Mouse (Mus musculus) limb, embryonic 14.5 days (tissue): ENCODE results near the gene Ddx56. TPM values are rescaled to one million over a fixed set of nuclear protein-coding genes. Genes with fewer than 3 reads are reported as not detected.

Experiments
- ATAC-seq: fragments of 200-750 bp; cut with Nextera tagmentation; 2 replicates; pipeline ENCODE4 v1.8.0; 2017; ENCODE audit warnings: low read depth, moderate number of reproducible peaks, moderate TSS enrichment; ENCODE audit not compliant: low FRiP score
- DNase-seq: peaks from one replicate; pipeline ENCODE4 v3.0.0-alpha.2; 2015; ENCODE audit warnings: low spot score
- H3K27ac ChIP-seq: fragments of 300-500 bp; sonication (generic); replicated peaks from 2 replicates; pipeline ENCODE4 v1.5.1; 2014; ENCODE audit warnings: low read depth, mild to moderate bottlenecking, low read length, moderate library complexity, mixed read lengths
- H3K27me3 ChIP-seq: fragments of 300-500 bp; sonication (generic); 2 replicates; pipeline ENCODE4 v1.6.1; 2014; ENCODE audit warnings: low read length, mixed read lengths; ENCODE audit not compliant: control insufficient read depth, insufficient read depth
- H3K36me3 ChIP-seq: fragments of 300-500 bp; sonication (generic); 2 replicates; pipeline ENCODE4 v1.6.1; 2014; ENCODE audit warnings: mild to moderate bottlenecking, low read length, moderate library complexity, mixed read lengths; ENCODE audit not compliant: control insufficient read depth, insufficient read depth
- H3K4me1 ChIP-seq: fragments of 300-500 bp; sonication (generic); 2 replicates; pipeline ENCODE4 v1.6.1; 2014; ENCODE audit warnings: antibody characterized with exemption, low read length, mixed read lengths; ENCODE audit not compliant: control insufficient read depth, insufficient read depth
- H3K4me2 ChIP-seq: fragments of 300-500 bp; sonication (generic); replicated peaks from 2 replicates; pipeline ENCODE4 v1.6.1; 2014; ENCODE audit warnings: low read depth, mild to moderate bottlenecking, low read length, moderate library complexity; ENCODE audit not compliant: severe bottlenecking
- H3K4me3 ChIP-seq: fragments of 300-500 bp; sonication (generic); replicated peaks from 2 replicates; pipeline ENCODE4 v1.5.1; 2014; ENCODE audit warnings: low read length
- H3K9ac ChIP-seq: fragments of 300-500 bp; sonication (generic); 2 replicates; pipeline ENCODE4 v1.6.1; 2014; ENCODE audit warnings: mild to moderate bottlenecking, low read depth, low read length, moderate library complexity; ENCODE audit not compliant: severe bottlenecking
- H3K9me3 ChIP-seq: fragments of 300-500 bp; sonication (generic); 2 replicates; pipeline ENCODE4 v1.6.1; 2016; ENCODE audit warnings: low read length; ENCODE audit not compliant: control insufficient read depth
- POLR2A ChIP-seq: fragments of 200-500 bp; IDR thresholded peaks from 2 replicates; pipeline ENCODE4 v1.8.0; 2012; ENCODE audit warnings: inconsistent platforms, mild to moderate bottlenecking, moderate library complexity, borderline replicate concordance; ENCODE audit not compliant: insufficient read depth, insufficient read length; ENCODE audit errors: extremely low read depth
- WGBS: fragments of 180-500 bp; shearing (Covaris S2); extraction: QIAGEN DNeasy Blood & Tissue Kit; methylation state at CpG from one replicate; pipeline ENCODE4 v1.1.7; 2014; 5-methylcytosine and 5-hydroxymethylcytosine counted together
- polyA plus RNA-seq, 2 experiments: library from polyadenylated mRNA; depleted of rRNA in 1 of 2; stranded (reverse) in 1 of 2; unstranded in 1 of 2; fragments of >200 nt; fragmentation: Nextera tagmentation in 1 of 2; extraction: Ambion mirVana in 1 of 2; gene quantifications; 2 replicates each; pipeline versions ENCODE4 v1.2.1 to v1.2.3; 2012 to 2014

Gene Ddx56
- polyA plus RNA-seq, 2 experiments = 62.9 to 92.4 TPM

GRCm38 (mm10) chr11:6219967-6220366 lies 47.6 kb downstream of the Ddx56 start:
- H3K27me3 ChIP-seq = no peaks in the 10 kb centered on the region
- no peak for ATAC-seq

DNA sequence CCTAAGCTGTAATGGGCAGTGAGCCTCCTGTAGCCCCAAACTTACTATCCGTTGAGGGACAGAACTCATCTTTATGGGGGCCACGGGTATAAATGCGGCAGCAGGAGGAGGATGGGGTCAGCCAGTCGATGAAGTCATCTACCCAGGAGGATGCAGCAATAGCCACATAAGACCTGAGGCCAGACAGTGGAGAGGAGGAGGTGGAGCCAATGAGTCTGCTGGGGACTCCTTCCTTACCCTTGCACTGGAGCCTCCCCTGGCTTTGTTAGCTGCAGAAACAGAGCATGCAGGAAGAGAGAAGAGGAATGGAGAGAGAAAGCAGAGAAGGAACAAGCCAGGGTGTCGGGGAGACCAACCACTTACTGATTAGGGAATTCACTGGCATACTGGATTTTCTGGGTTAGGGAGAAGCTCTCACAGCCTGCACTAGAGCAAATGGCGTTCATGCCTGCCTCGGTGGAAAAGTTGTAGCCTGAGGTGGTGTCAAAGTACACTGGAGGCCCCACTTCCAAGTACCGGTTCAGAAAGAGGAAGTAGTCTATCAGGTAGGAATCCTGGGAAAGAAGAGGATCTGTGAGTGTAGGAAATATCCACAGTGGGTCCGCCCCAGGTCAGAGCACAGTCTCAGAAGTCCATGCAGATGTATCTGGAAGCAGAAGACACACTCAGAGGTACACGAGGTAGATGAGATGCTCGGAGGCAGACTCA lies 49.2 kb downstream of the Ddx56 start:
- TF ChIP-seq POLR2A = no peak
- 79% methylated on average over 11 of the region's 11 CpGs for WGBS

More at GRCm38 (mm10) chr11:6219967-6220366, 47.6 kb downstream of the Ddx56 start:
- Histone ChIP-seq H3K4me1 (no peaks in the 10 kb centered on the region), H3K9ac (no peak overlapping the region), H3K36me3 (no peaks in the 10 kb centered on the region), H3K27ac (no peak overlapping the region), H3K4me2 (no peak overlapping the region), H3K4me3 (no peak overlapping the region), H3K9me3 (no peaks in the 10 kb centered on the region)
- DNase-seq = no peak
- no peak for TF ChIP-seq POLR2A
- 79% methylated on average over 6 of the region's 6 CpGs for WGBS

GRCm38 (mm10) chr11:6216834-6217233 lies 50.7 kb downstream of the Ddx56 start:
- Histone ChIP-seq H3K4me3 (no peak overlapping the region), H3K9ac (no peak overlapping the region), H3K4me1 (no peaks in the 10 kb centered on the region), H3K36me3 (no peaks in the 10 kb centered on the region), H3K27me3 (no peaks in the 10 kb centered on the region), H3K27ac (no peak overlapping the region), H3K4me2 (no peak overlapping the region), H3K9me3 (no peaks in the 10 kb centered on the region)
- no peak for TF ChIP-seq POLR2A
- WGBS = 54% methylated on average over 3 of the region's 3 CpGs
- no peak for DNase-seq
- ATAC-seq = no peak

More for the DNA sequence above, 49.2 kb downstream of the Ddx56 start:
- H3K9ac ChIP-seq = no peak overlapping the region
- no peak for ATAC-seq
- no peaks in the 10 kb centered on the region for H3K27me3 ChIP-seq
- no peak overlapping the region for H3K27ac ChIP-seq
- no peak overlapping the region for H3K4me2 ChIP-seq
- DNase-seq = no peak
- no peaks in the 10 kb centered on the region for H3K4me1 ChIP-seq
- no peak overlapping the region for H3K4me3 ChIP-seq
- no peaks in the 10 kb centered on the region for H3K36me3 ChIP-seq
- no peaks in the 10 kb centered on the region for H3K9me3 ChIP-seq

Other genes starting within 250 kb of the Ddx56 start
- gene Camk2b, start 201.4 kb downstream of the Ddx56 start, polyA plus RNA-seq (2012; rRNA removed) = 3.1 and 3.5 TPM in 2 replicates
- gene Camk2b, start 201.4 kb downstream of the Ddx56 start, polyA plus RNA-seq (2014; fragmentation: Nextera tagmentation; extraction: Ambion mirVana) = 1.5 TPM in 2 replicates
- gene A730071L15Rik, start 67.7 kb downstream of the Ddx56 start, polyA plus RNA-seq (2012; rRNA removed) = 0.23 and 0.30 TPM in 2 replicates
- 0.48 and 0.76 TPM in 2 replicates for gene A730071L15Rik, start 67.7 kb downstream of the Ddx56 start, polyA plus RNA-seq (2014; fragmentation: Nextera tagmentation; extraction: Ambion mirVana)
- gene Nudcd3, start 67.4 kb downstream of the Ddx56 start, polyA plus RNA-seq (2012; rRNA removed) = 45.9 and 51.6 TPM in 2 replicates
- gene Nudcd3, start 67.4 kb downstream of the Ddx56 start, polyA plus RNA-seq (2014; fragmentation: Nextera tagmentation; extraction: Ambion mirVana) = 32.1 and 38.5 TPM in 2 replicates
- 0.23 and 0.46 TPM in 2 replicates for gene Npc1l1, start 37.6 kb downstream of the Ddx56 start, polyA plus RNA-seq (2012; rRNA removed)
- gene Npc1l1, start 37.6 kb downstream of the Ddx56 start, polyA plus RNA-seq (2014; fragmentation: Nextera tagmentation; extraction: Ambion mirVana) = 0.15 and 0.25 TPM in 2 replicates
- gene Tmed4, start 7.1 kb upstream of the Ddx56 start, polyA plus RNA-seq (2012; rRNA removed) = 132 and 137 TPM in 2 replicates
- gene Tmed4, start 7.1 kb upstream of the Ddx56 start, polyA plus RNA-seq (2014; fragmentation: Nextera tagmentation; extraction: Ambion mirVana) = 108 and 120 TPM in 2 replicates
- 59.2 and 66.3 TPM in 2 replicates for gene Ogdh, start 23.9 kb upstream of the Ddx56 start, polyA plus RNA-seq (2012; rRNA removed)
- gene Ogdh, start 23.9 kb upstream of the Ddx56 start, polyA plus RNA-seq (2014; fragmentation: Nextera tagmentation; extraction: Ambion mirVana) = 79.4 and 86.6 TPM in 2 replicates
- gene Zmiz2, start 121.3 kb upstream of the Ddx56 start, polyA plus RNA-seq (2012; rRNA removed) = 34.1 and 47.4 TPM in 2 replicates
- 12.4 and 12.9 TPM in 2 replicates for gene Zmiz2, start 121.3 kb upstream of the Ddx56 start, polyA plus RNA-seq (2014; fragmentation: Nextera tagmentation; extraction: Ambion mirVana)
- gene Ppia, start 147.7 kb upstream of the Ddx56 start, polyA plus RNA-seq (2012; rRNA removed) = 2,776 and 3,384 TPM in 2 replicates
- gene Ppia, start 147.7 kb upstream of the Ddx56 start, polyA plus RNA-seq (2014; fragmentation: Nextera tagmentation; extraction: Ambion mirVana) = 4,586 and 4,744 TPM in 2 replicates
- gene H2afv, start 176.7 kb upstream of the Ddx56 start, polyA plus RNA-seq (2012; rRNA removed) = 203 and 273 TPM in 2 replicates
- gene H2afv, start 176.7 kb upstream of the Ddx56 start, polyA plus RNA-seq (2014; fragmentation: Nextera tagmentation; extraction: Ambion mirVana) = 548 and 588 TPM in 2 replicates
- gene Purb, start 208.1 kb upstream of the Ddx56 start, polyA plus RNA-seq (2012; rRNA removed) = 17.6 and 20.9 TPM in 2 replicates
- 24.8 and 27.1 TPM in 2 replicates for gene Purb, start 208.1 kb upstream of the Ddx56 start, polyA plus RNA-seq (2014; fragmentation: Nextera tagmentation; extraction: Ambion mirVana)